Mouse (Mus musculus) MEL (cell line): ENCODE results near the gene Ppfia3.

Experiments used
- CTCF ChIP-seq, 3 experiments: IDR thresholded peaks in 2 of 3; conservative IDR thresholded peaks in 1 of 3; 2 replicates each; pipeline ENCODE4 v1.5.1; 2011 to 2012; ENCODE audit warnings: low read length in 3 of 3, low read depth in 2 of 3, mild to moderate bottlenecking in 2 of 3, improper control_type of control experiment in 1 of 3, inconsistent platforms in 1 of 3, mixed read lengths in 1 of 3, moderate library complexity in 1 of 3; ENCODE audit not compliant: control insufficient read depth in 1 of 3, insufficient read depth in 1 of 3, poor library complexity in 1 of 3, severe bottlenecking in 1 of 3
- E2F4 ChIP-seq: IDR thresholded peaks from 2 replicates; pipeline ENCODE4 v1.6.1; 2011; ENCODE audit warnings: low read depth, low read length, improper control_type of control experiment, borderline replicate concordance
- ELF1 ChIP-seq: IDR thresholded peaks from 2 replicates; pipeline ENCODE4 v1.6.1; 2014; ENCODE audit warnings: low read depth, mild to moderate bottlenecking, inconsistent platforms, low read length, improper control_type of control experiment, moderate library complexity
- ETS1 ChIP-seq: IDR thresholded peaks from 2 replicates; pipeline ENCODE4 v1.6.1; 2012; ENCODE audit warnings: low read depth, mild to moderate bottlenecking, inconsistent platforms, low read length, improper control_type of control experiment, moderate library complexity
- MYC ChIP-seq: IDR thresholded peaks from 2 replicates; pipeline ENCODE4 v1.6.1; 2011; ENCODE audit warnings: low read depth, mild to moderate bottlenecking, low read length, improper control_type of control experiment, moderate library complexity
- NELFE ChIP-seq: IDR thresholded peaks from 2 replicates; pipeline ENCODE4 v1.6.1; 2011; ENCODE audit warnings: low read depth, low read length, improper control_type of control experiment
- POLR2A ChIP-seq, 2 experiments: IDR thresholded peaks; 2 replicates each; pipeline ENCODE4 v1.6.1; 2011 to 2012; ENCODE audit warnings: low read length in 2 of 2, mild to moderate bottlenecking in 2 of 2, control low read depth in 1 of 2, improper control_type of control experiment in 1 of 2, low read depth in 1 of 2, moderate library complexity in 1 of 2; ENCODE audit not compliant: control insufficient read depth in 1 of 2, insufficient read depth in 1 of 2, poor library complexity in 1 of 2
- USF2 ChIP-seq, 2 experiments: IDR thresholded peaks; 2 replicates each; pipeline ENCODE4 v1.6.1; 2011 to 2012; ENCODE audit warnings: improper control_type of control experiment in 2 of 2, low read length in 2 of 2, borderline replicate concordance in 1 of 2, inconsistent platforms in 1 of 2, low read depth in 1 of 2, mild to moderate bottlenecking in 1 of 2; ENCODE audit not compliant: insufficient read depth in 1 of 2
- ZMIZ1 ChIP-seq: IDR thresholded peaks from 2 replicates; pipeline ENCODE4 v1.6.1; 2012; ENCODE audit warnings: low read depth, mild to moderate bottlenecking, inconsistent platforms, low read length, improper control_type of control experiment, moderate library complexity
- ZNF384 ChIP-seq: IDR thresholded peaks from 2 replicates; pipeline ENCODE4 v1.6.1; 2012; ENCODE audit warnings: low read depth, mild to moderate bottlenecking, inconsistent platforms, low read length, improper control_type of control experiment

- no peak for TF ChIP-seq CTCF (IDR thresholded peaks at IDR 0.05 in 2 of 3, conservative IDR thresholded peaks at IDR 0.05 in 1 of 3; ENCODE audit: control insufficient read depth in 1 of 3, insufficient read depth in 1 of 3, low read depth in 2 of 3, low read length in 3 of 3, poor library complexity in 1 of 3, severe bottlenecking in 1 of 3)
- TF ChIP-seq ETS1 = no peak
- peak; percentile 42 for TF ChIP-seq NELFE
- TF ChIP-seq MYC = no peak
- TF ChIP-seq ZMIZ1 = no peak
- TF ChIP-seq USF2 (IDR thresholded peaks at IDR 0.05; ENCODE audit: borderline replicate concordance in 1 of 2, insufficient read depth in 1 of 2, low read depth in 1 of 2, low read length in 2 of 2) = no peak
- TF ChIP-seq POLR2A (IDR thresholded peaks at IDR 0.05; ENCODE audit: control insufficient read depth in 1 of 2, insufficient read depth in 1 of 2, low read depth in 1 of 2, low read length in 2 of 2, poor library complexity in 1 of 2) = peak in 1 of 2 experiments; percentile 56; a peak in 1 of 4 replicates
- TF ChIP-seq E2F4 = no peak
- TF ChIP-seq ZNF384 = no peak
- no peak for TF ChIP-seq ELF1
Measured at GRCm38 (mm10) chr7:45333431-45333982, 33.3 kb downstream of the Ppfia3 start, which contains the start of gene Trpm4.
